Mouse (Mus musculus) cerebellum, adult 18-20 months (tissue): ENCODE measurements at regions not wholly inside any gene's neighbourhood (a gene's known extent, or its start where the extent isn't known, plus 50 kb on each side); places are given as distances from the start of the nearest gene placed in this dataset.

Source experiments
- DNase-seq, 2 experiments: peaks; one replicate each; pipeline ENCODE4 v3.0.0; 2021

DNA sequence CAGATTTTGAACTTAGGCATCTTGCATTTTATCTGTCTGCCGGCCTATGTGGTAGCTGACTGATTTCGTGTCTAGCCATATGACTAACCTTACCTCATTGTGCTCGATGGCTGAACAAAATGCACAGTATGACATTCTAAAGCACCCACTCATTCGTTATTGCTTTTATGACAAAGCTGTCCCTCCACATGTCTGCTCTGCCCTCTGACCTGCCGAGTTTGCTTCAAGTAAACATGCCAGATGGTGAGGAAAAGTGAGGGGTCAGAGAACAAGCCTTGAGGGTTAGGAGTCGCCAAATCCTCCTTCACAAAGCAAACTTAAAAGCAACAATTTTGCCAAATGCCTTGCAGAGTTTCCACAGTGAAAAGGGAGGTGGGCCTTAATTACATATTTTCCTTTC, 196.0 kb upstream of the Elavl2 start:
- DNase-seq: no peak

DNA sequence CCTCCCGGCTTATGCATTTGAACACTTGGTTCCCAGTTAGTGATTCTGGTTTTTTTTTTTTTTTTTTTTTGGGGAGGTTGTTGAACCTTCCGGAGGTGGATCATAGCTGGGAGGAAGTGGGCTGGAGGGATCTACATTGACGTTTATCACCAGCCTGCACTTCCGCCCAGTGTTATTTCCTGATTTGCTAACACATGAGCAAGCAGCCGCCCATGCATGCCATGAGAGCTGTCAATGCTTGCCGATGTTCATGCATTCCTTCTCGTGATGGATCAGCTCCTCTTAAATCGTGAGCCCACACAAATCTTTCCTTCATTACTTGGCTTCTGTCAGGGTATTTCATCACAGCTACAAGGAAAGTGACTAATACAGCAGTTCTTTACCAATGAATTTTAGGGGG, 195.2 kb upstream of the Elavl2 start:
- no peak for DNase-seq

DNA sequence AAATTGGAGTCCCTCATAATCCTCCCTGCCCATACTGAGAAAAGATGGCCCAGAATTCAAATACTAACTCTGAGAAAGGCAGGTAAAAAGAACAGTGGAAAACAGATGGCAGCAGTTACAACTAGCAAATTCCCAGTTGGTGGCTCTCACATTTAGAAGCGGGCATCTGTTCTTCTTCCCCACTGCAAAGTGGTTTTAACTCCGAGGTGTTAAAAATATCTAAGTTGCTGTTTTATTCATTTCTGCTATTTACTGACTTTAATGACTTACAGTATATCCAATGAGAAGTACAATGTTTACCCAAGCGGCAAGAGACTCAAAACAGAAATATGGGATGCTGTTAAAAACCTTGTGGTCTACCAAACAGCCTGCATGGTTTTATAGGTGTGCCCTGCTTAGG, 189.2 kb upstream of the Elavl2 start:
- DNase-seq: peak; percentile 23 to 27

DNA sequence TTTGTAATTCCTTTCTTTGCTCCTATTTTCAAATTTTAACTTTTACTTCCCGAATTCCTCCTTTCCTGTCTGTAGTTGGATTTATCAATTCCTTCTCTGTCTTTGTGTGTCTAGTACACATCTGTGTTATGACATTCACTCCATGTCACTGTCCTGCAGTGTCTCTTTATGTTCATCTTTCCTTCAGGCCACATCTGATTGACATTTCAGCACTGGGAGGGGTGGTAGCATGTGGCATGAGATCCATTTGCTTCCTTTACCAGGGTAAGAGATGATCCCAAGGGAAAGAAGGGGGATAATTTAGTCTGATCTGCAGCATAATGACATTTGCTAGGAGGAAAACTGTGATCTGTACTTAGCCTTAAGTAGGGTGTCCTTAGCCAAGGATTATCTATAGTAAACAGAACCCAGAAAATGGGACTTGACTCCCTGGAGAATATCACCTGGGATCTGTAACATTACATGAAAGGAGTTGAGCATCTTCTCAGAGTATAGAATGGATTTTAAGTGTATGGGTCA, 187.0 kb upstream of the Elavl2 start:
- DNase-seq: no peak

- no peak for DNase-seq
These were observed 182.4 kb upstream of the Elavl2 start for GRCm38 (mm10) chr4:91583035-91583434.

DNA sequence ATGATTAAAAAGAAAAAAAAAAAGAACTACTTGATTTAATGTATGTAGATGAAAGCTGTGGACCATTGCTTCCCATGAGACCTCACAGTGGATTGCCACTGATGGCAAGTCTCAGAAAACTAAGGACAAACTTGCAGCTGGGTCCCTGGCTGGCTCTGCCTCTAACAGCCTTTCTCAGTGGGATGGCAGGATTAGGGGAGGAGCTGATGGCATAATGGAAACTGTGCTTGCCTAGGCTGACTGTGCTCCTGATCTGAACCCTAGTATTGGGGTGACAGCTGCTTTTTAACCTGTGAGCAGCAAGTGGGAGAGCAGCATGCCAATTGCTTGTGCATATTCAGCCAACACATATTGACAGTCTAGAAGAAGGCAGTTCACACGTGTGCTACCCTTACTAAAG, 156.9 kb upstream of the Elavl2 start:
- DNase-seq: no peak

DNA sequence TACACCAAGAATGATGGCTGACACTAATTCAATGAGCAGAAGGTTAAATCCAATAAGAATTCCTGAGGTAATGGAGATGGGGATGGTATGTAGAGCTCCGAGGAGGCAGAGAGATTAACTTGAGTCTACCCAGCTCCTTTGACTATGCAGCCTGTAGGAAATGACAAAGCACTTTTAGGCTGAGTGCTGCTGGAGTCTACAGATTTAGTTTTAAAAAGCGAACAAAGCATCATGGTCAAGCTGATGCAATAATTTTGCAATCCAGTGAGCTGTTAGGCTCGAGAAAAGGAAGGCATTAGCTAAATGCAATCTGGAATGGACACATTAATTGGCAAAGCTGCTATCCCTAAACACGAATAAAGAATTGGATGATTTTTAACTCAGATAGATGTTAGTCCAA, 156.4 kb upstream of the Elavl2 start:
- no peak for DNase-seq

- no peak for DNase-seq
These were observed 123.8 kb upstream of the Elavl2 start for GRCm38 (mm10) chr4:91524367-91524766.

- no peak for DNase-seq
These were observed 111.0 kb upstream of the Elavl2 start for GRCm38 (mm10) chr4:91511543-91511942.

GRCm38 (mm10) chr4:91509937-91510336, 109.4 kb upstream of the Elavl2 start:
- DNase-seq: no peak

- DNase-seq: no peak
These were observed 102.7 kb upstream of the Elavl2 start for GRCm38 (mm10) chr4:91503273-91503672.

GRCm38 (mm10) chr4:91481863-91482475, 81.4 kb upstream of the Elavl2 start:
- no peak for DNase-seq
